Mouse (Mus musculus): ENCODE measurements at regions not wholly inside any gene's neighbourhood (a gene's known extent, or its start where the extent isn't known, plus 50 kb on each side); places are given as distances from the start of the nearest gene placed in this dataset.
"Not testable (repeated sequence)": the region's sequence is repeated elsewhere in the genome, so short reads cannot be mapped to it uniquely, and the experiment has no call there.

DNA sequence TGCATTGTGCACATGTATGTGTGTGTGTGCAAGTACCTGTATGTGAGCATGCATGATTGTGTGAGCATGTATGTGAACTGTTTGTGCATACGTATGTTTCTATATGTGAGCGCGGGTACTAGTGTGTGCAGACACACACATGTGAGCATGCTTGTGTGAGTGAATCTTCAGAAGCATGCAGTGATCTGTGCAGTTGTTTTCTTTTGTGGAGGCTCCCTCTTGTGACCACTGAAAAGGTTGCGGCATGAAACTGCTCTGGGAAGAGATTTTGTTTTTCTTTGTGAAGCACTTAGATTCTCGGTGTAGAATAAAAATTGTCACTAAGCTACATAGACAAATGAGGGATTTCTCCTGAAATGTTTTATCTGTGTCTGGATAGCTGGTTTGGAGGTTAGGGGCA lies 189.2 kb upstream of the Rapgef5 start:
- DNase-seq: not testable (repeated sequence)

GRCm38 (mm10) chr12:117330418-117330817 lies 185.9 kb upstream of the Rapgef5 start:
- no peak for DNase-seq

DNA sequence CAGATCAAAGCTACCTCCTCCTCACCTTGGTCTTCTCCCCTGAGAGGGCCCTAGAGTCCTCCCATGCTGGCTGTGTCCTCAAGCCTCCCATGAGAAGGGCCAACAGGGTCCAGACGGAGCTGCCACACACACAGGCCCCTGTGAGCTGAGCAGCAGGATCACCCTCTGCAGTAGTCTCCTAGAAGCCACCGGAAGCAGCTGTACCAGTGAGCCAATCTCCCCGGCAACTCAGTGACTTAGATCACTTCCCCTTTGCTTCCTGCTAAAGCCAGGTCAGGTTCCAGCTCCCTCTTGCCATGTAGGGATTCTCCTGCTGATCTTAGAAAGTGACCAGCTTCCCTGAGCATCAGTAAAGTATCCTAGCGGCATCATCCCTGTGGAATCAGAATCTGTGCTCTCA lies 179.4 kb upstream of the Rapgef5 start:
- no peak for DNase-seq

DNA sequence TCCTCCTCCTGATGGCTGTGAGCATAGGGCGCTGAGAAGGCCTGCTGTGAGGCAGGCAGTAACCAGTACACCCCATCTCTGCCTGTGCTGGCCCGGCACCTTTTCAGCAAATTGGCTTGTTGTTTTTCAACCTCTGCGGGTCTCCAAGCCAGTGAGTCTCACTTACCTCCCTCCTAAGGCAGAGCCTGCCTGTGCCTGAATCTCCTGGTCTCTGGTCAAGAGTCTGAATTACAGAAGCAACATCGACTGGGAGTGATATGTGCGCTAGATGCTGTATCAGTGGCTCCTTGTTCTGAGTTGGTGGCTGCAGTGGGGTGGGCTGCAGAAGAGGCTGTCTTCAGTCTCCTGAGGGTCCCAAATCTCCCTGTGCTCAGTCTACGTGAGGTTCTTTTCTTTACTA lies 174.0 kb upstream of the Rapgef5 start:
- DNase-seq: no peak

GRCm38 (mm10) chr12:117343121-117343520 lies 173.2 kb upstream of the Rapgef5 start:
- DNase-seq: no peak

DNA sequence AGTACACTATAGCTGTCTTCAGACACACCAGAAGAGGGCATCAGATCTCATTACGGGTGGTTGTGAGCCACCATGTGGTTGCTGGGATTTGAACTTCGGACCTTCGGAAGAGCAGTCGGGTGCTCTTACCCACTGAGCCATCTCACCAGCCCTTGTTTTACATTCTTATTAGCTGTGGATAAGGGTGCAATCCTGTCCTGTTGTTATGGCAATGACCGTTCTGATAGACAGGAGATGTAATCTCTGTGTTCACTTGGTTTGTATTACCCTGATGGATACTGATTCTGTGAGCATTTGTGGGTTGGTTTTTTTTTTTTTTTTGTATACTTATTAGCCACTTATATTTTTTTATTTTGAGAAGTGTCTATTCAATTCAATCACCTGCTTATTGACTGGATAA lies 172.7 kb upstream of the Rapgef5 start:
- DNase-seq: not testable (repeated sequence)

DNA sequence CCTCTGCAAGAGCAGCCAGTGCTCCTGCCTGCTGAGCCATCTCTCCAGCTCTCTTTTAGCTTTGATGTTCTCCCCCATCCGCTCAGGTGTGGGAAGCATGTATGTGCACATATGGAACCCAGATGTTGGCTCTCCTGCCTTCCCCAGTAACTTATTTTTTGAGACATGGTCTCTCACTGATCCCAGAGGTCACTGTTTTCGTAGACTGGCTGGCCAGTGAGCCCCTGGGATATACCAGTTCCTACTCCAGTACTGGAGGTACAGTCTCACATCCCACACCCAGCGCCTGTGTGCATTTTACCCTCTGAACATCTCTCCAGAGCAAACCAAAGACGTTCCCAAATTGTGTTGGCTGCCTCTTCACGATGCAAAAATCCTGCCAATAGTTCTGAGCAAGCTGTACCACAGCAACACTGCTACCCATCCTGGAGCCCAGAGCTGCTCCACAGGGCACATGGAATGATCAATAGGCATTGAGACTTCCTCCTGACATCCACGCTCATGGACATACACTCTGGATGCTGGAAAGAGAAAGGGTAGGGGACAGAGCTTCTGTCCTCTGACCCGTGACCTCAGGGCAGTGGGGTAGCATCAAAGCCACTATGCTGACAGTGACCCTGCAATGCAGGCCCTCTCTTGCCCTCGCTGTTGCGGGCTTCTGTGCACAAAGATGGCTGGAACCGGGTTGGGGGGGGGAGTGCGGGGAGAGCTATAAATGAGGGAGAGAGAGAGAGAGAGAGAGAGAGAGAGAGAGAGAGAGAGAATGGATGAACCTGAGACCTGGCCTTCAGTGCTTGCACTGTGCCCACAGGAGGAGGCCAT lies 171.8 kb upstream of the Rapgef5 start:
- peak; percentile 33 for DNase-seq

DNA sequence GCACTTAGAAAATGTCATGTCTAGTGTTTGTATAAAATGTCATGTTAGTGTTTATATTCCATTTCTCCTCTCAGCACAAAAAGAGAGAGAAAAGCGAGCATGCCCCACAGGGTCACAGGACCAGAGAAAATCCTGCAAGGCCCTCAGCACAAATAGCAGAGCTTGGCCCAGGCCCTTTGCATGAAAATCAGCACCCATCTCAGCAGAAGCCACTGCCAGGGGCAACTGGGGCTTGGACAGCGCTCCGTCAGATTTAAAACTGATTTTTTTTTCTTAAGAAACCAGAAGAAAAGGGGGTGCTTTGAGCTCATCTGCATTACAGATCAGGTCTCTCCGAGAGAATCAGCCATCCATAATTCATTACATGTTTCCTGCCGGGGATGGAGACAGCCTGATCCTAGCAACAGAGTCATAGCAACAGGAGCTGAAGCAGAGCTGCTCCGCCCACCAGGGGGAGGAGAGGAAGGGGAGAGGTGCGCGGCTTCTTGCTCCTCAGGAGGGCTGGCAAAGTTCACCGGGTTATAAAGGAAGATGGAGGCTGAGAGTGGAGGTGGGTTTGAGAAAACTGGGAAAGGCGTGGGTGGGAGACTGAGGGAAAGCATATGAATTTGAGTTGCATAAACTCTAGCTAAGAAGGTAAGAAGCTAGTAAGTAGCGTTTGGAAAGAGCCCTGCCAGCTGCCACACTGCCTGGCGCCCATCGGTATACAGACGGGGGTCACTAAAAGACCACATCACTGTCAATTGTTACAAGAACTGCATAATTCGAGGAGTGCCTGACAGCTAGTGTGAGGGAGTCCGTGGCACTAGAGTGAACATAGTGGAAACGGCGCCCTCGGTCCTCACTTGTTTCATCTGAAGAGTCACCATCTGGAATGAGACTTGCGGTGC lies 170.9 kb upstream of the Rapgef5 start:
- DNase-seq: peak; percentile 79

- no peak for DNase-seq
Measured at GRCm38 (mm10) chr12:117346091-117346490, 170.2 kb upstream of the Rapgef5 start.

- DNase-seq: no peak
Measured at GRCm38 (mm10) chr12:117347135-117347534, 169.1 kb upstream of the Rapgef5 start.

DNA sequence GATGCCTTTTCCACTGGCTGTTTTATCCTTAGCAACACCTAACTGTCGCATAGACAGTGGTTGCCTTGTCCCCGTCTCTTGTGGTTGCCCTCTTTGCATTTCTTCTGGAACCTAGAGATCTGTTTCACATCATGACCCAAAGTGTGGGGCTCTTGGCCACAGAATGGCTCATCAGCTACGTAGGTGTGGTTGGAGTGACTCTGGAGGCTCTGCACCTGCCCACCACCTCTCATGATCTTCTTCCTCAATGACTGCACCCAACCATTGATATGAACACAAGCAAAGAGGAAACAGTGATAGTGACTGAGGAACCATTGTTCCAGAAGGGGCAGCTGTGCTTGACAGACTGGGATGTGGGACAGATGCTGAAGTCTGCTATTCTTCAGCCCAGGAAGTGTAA lies 167.8 kb upstream of the Rapgef5 start:
- no peak for DNase-seq

GRCm38 (mm10) chr12:117351900-117352299 lies 164.4 kb upstream of the Rapgef5 start:
- DNase-seq: no peak

DNA sequence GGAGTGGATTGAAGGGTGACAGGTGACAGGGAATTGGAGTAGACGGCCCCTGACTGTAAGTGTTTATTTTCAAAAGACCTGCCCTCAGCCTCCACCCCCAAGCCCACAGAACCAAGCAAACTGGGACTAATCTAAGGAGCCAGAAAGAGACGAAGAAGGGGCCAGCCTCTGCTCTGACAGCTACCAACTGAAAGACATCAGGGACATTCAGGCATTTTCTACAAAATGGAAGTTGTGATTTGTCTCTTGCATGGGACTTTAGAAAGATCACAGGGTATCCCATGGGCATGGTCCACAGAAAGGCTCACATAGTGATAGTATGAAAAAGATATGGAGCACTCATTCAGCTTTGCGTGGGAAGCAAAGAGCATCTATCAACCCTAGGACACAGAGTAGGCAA lies 163.8 kb upstream of the Rapgef5 start:
- DNase-seq: no peak

DNA sequence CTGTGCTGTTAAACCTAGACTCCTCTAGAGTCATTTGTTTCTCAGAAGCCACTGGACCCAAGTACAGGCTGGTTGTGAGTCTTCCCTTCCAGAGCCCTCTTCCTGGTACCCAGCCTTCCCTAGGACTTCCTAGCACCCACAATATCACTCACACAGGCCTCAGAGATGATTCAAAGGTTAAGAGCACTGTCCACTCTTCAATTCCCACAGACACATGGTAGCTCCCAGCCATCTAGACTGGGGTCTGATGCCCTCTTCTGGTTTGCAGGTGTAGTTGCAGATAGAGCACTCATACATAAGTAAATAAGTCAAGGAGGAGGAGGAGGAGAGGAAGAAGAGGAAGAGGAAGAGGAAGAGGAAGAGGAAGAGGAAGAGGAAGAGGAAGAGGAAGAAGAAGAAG lies 163.3 kb upstream of the Rapgef5 start:
- DNase-seq: peak; percentile 10 to 24

DNA sequence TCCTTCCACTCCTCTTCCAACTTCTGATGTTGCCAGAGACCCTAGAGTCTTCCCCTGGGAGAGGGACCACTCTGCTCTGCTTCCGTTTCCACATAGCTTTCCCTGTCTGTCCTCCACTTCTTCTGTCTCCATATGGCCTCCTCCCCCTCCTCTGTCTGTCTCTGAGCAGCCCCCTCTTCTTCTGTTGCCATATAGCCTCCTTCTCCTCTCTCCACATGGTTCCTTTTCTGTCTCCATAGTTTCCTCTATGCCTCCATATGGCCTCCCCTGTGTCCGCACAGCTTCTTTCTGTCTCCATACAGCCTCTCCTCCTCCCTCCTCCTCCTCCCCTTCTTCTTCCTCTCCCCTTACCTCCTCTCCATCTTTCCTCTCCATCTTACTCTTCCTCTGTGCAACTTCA lies 158.5 kb upstream of the Rapgef5 start:
- peak in 1 of 2 experiments; percentile 19 for DNase-seq

DNA sequence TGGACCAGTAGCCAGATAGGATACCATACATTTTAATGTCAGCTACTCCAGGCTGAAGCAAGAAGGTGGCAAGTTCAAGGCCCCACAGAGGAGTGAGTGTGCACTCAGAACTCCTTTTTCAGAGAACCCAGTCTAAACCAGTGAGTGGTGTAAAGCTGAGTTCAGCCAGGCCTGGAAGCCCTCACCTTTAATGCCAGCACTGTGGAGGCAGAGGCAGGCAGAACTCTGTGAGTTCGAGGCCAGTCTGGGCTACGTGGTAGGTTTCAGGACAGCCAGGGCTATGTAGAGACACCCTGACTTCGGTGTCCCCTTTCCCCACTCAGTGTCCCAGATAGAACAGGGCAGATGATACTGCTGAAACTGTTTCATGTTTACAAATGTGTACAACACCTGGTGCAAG lies 157.4 kb upstream of the Rapgef5 start:
- no peak for DNase-seq

DNA sequence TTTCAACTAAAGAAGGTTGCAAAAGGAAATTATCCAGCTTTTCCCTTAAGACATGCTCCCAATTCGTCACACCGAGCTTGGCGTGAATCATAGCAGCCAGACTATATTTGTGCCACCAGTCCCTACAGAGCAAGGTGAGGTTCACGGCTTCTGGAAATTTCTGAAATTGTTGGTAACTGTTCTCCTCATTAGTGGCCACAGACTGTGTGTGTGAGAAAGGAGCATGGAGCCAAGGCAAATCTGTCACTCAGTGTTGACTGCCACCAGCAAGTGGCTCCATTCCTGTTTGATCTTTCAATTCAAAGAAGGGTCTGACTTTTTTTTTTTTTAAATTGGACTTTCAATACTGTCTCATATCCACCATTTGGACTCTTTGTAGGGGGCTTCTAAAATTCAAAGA lies 156.1 kb upstream of the Rapgef5 start:
- DNase-seq: no peak

- DNase-seq: no peak
Measured at GRCm38 (mm10) chr12:117361826-117362225, 154.5 kb upstream of the Rapgef5 start.

DNA sequence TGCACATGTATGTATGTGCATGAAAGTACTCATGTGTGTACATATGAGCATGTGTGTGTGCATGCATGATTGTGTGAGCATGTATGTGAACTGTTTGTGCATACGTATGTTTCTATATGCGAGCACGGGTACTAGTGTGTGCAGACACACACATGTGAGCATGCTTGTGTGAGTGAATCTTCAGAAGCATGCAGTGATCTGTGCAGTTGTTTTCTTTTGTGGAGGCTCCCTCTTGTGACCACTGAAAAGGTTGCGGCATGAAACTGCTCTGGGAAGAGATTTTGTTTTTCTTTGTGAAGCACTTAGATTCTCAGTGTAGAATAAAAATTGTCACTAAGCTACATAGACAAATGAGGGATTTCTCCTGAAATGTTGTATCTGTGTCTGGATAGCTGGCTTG lies 152.8 kb upstream of the Rapgef5 start:
- not testable (repeated sequence) for DNase-seq

- DNase-seq: no peak
Measured at GRCm38 (mm10) chr12:117365181-117365580, 151.1 kb upstream of the Rapgef5 start.

- DNase-seq: no peak
Measured at GRCm38 (mm10) chr12:117365876-117366275, 150.4 kb upstream of the Rapgef5 start.

DNA sequence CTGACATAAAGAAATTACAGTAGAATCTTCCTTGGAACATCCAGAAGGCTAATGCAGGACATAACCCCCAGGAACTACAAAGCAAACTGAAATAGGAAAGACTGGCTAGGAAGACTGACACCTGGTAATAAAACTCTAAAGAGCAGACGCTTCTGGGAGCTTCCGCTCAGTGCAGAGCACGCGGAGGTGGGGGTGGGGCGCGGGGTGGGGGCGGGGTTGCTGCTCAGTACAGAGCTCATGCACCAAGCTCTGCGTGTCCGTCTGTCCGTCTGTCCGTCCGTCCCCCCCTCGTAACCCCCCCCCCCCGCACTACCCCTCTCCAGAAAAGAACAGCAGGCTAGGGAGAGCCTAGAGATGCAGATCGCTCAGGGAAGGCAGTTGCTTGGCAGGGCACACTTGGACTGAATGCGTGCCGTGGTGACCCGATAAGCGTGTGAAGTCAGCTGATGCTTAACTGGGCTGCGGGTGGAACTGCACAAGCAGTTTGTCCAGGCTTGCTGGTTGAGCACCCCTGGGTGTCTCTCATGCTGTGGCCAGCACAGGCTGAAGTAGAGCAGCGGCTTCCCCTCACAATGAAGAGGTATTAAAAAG lies 137.9 kb upstream of the Rapgef5 start:
- DNase-seq: no peak

Data from layer of hippocampus, postnatal 36 days (tissue).